ENCODE assay signal across 9 mouse cellular contexts in the genomic region with DNA sequence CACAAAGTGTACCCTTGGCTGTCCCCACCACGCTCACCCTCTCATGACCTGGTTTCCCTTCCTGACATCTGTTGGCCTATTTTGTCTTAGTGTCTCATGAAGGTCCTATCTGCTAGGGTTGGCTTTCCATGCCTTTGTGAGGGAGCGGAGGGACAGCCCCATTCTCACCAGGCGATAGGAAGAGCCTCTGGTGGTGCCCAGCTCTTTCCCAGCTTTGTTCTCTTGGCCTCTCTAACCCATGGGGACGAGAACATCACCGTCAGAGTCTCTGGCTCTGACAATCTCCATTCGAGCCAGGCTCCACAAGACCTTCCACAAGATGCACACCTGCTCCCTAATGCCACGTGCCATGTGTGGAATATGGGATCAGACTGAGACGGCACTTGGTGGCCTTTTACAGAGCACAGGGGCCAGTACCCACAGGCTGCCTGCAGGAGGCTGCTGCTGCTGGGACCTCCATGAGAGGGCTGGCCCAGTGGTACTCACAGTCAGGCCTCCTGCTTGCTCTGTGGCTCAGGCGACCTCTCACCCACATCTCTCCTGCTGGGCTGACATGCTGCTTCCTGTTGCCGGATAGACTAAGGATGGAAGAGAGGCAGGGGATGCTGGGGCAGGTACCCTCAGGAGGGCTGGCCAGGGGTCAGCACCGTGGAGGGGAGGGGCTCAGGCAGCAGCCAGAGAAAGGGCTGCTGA. TPM values are rescaled to one million over a fixed set of nuclear protein-coding genes. Genes with fewer than 3 reads are reported as not detected.
DNase-seq lines count a peak whose midpoint lies in the region; ATAC-seq and TF ChIP-seq lines count a peak whose summit lies in the region.
"Had no signal": no experiment of that assay in that cellular context is flagged by ENCODE, and none has a peak within 500 bp of the region (broad histone marks: within the 10 kb centered on the region; RNA-seq: fewer than 3 reads in every experiment).

No protein-coding gene starts in this region.

- peak overlapping the region; percentile 83 for H3K27ac ChIP-seq in heart, embryonic 10.5 days
- peak overlapping the region; percentile 22 for H3K27ac ChIP-seq in bone marrow macrophage, adult 2 months (ENCODE audit: insufficient read depth, low read depth, low read length)
- H3K27ac ChIP-seq in heart, postnatal 0 days (ENCODE audit: low read depth), result peak overlapping the region; percentile 74
- peak overlapping the region; percentile 20; the same call in 1 of the 2 replicates for H3K27ac ChIP-seq in liver, embryonic 12.5 days
- H3K27ac ChIP-seq in thymus, adult 2 months (ENCODE audit: control insufficient read depth, insufficient read depth, low read length), result peak overlapping the region; percentile 96

- H3K4me3 ChIP-seq in heart, embryonic 10.5 days, result no peak overlapping the region
- no peak overlapping the region for H3K4me3 ChIP-seq in bone marrow macrophage, adult 2 months (ENCODE audit: insufficient read depth, low read length)
- H3K4me3 ChIP-seq in heart, postnatal 0 days (ENCODE audit: low read depth, low read length), result no peak overlapping the region
- H3K4me3 ChIP-seq in liver, embryonic 12.5 days, result no peak overlapping the region
- H3K4me3 ChIP-seq in thymus, adult 2 months (ENCODE audit: control insufficient read depth, insufficient read depth, low read length), result peak overlapping the region; percentile 32

- no peak for TF ChIP-seq EP300 in heart, postnatal 0 days (IDR thresholded peaks at IDR 0.05; ENCODE audit: low read depth)

- H3K27me3 ChIP-seq in heart, embryonic 10.5 days (ENCODE audit: insufficient read depth, poor library complexity, severe bottlenecking), result peaks cover 9% of the 10 kb centered on the region; the same call in 1 of the 2 replicates
- no peaks in the 10 kb centered on the region for H3K27me3 ChIP-seq in heart, postnatal 0 days (ENCODE audit: control insufficient read depth, insufficient read depth, low read length)
- H3K27me3 ChIP-seq in liver, embryonic 12.5 days (replicated peaks), result peaks cover 10% of the 10 kb centered on the region; the same call in 1 of the 2 replicates
- no peaks in the 10 kb centered on the region for H3K27me3 ChIP-seq in thymus, adult 2 months (ENCODE audit: control insufficient read depth, insufficient read depth, low read length)

- no peak for TF ChIP-seq POLR2A in bone marrow macrophage, adult 2 months (IDR thresholded peaks at IDR 0.05; ENCODE audit: borderline replicate concordance, low read depth, low read length)
- peak; percentile 13; the same call in 1 of the 2 replicates for TF ChIP-seq POLR2A in thymus, adult 2 months (IDR thresholded peaks at IDR 0.05; ENCODE audit: control insufficient read depth, extremely low read depth, insufficient read depth, low read length, poor library complexity)

- no peak for TF ChIP-seq CTCF in bone marrow macrophage, adult 2 months (IDR thresholded peaks at IDR 0.05; ENCODE audit: low read depth, low read length)
- TF ChIP-seq CTCF in heart, postnatal 0 days (IDR thresholded peaks at IDR 0.05; ENCODE audit: low read depth), result peak; percentile 19
- 0 out of 2 replicates have a peak, but pooled peaks have one; percentile 44 for TF ChIP-seq CTCF in thymus, adult 2 months (IDR thresholded peaks at IDR 0.05; ENCODE audit: borderline replicate concordance, control insufficient read depth, extremely low read depth, insufficient read depth, low read length, poor library complexity)

- peak; percentile 70 for ATAC-seq in heart, postnatal 0 days (ENCODE audit: insufficient read depth, low read depth)
- 0 out of 2 replicates have a peak, but pooled peaks have one; percentile 10 for ATAC-seq in liver, embryonic 12.5 days

- 45% methylated on average over 11 of the region's 11 CpGs for WGBS in heart, embryonic 10.5 days
- WGBS in heart, postnatal 0 days, result 55% methylated on average over 11 of the region's 11 CpGs
- 58% methylated on average over 11 of the region's 11 CpGs for WGBS in liver, embryonic 12.5 days (ENCODE audit: insufficient replicate concordance)
- 34% methylated on average over 11 of the region's 11 CpGs for WGBS in thymus, adult 2 months

- DNase-seq in heart, embryonic 10.5 days (ENCODE audit: low spot score), result no peak
- DNase-seq in heart, postnatal 36 days, result no peak
- DNase-seq in heart, postnatal 0 days (ENCODE audit: low spot score), result no peak
- peak; percentile 65 for DNase-seq in thymus, adult 2 months
- DNase-seq in right cerebral cortex, adult 2 months (ENCODE audit: low spot score in 2 of 2), result no peak
- DNase-seq in urinary bladder, postnatal 36 days (ENCODE audit: low spot score in 2 of 2), result no peak

- peak overlapping the region; percentile 22; the same call in 1 of the 2 replicates for H3K4me2 ChIP-seq in heart, postnatal 0 days (ENCODE audit: low read depth, low read length)
- no peak overlapping the region for H3K4me2 ChIP-seq in liver, embryonic 12.5 days

- no peaks in the 10 kb centered on the region for H3K9me3 ChIP-seq in heart, embryonic 10.5 days
- H3K9me3 ChIP-seq in heart, postnatal 0 days (replicated peaks; ENCODE audit: control insufficient read depth, low read length), result no peaks in the 10 kb centered on the region
- H3K9me3 ChIP-seq in liver, embryonic 12.5 days (replicated peaks), result no peaks in the 10 kb centered on the region
- H3K9me3 ChIP-seq: G1E had no signal

- intact Hi-C loops in heart, postnatal 36 days (cut with DNase I), result no loop called here

- peaks cover 59% of the 10 kb centered on the region for H3K4me1 ChIP-seq in heart, embryonic 10.5 days
- H3K4me1 ChIP-seq in bone marrow macrophage, adult 2 months (ENCODE audit: control insufficient read depth, insufficient read depth, low read length), result peaks cover 70% of the 10 kb centered on the region
- peaks cover 25% of the 10 kb centered on the region for H3K4me1 ChIP-seq in heart, postnatal 0 days (ENCODE audit: control insufficient read depth, insufficient read depth)
- peaks cover 70% of the 10 kb centered on the region for H3K4me1 ChIP-seq in liver, embryonic 12.5 days
- peaks cover 75% of the 10 kb centered on the region for H3K4me1 ChIP-seq in thymus, adult 2 months (replicated peaks; ENCODE audit: control insufficient read depth, insufficient read depth, low read length)

- no peaks in the 10 kb centered on the region for H3K36me3 ChIP-seq in heart, embryonic 10.5 days
- H3K36me3 ChIP-seq in heart, postnatal 0 days (replicated peaks; ENCODE audit: control insufficient read depth, insufficient read depth, low read length), result no peaks in the 10 kb centered on the region
- no peaks in the 10 kb centered on the region for H3K36me3 ChIP-seq in liver, embryonic 12.5 days
- no peaks in the 10 kb centered on the region for H3K36me3 ChIP-seq in thymus, adult 2 months (ENCODE audit: control insufficient read depth, insufficient read depth, low read length)

- no peak overlapping the region for H3K9ac ChIP-seq in heart, postnatal 0 days (replicated peaks; ENCODE audit: low read depth, low read length)
- H3K9ac ChIP-seq in liver, embryonic 12.5 days, result 0 out of 2 replicates have a peak overlapping the region, but pooled peaks have one; percentile 12

RNA-seq across cellular contexts. Expression of gene Slc43a2, which starts 6.1 kb away (rescaled TPM):
- 5.5 and 6.4 TPM in 2 replicates for polyA plus RNA-seq in heart, embryonic 10.5 days (2016; fragmentation: Nextera tagmentation; extraction: Ambion mirVana)
- total RNA-seq in heart, postnatal 36 days (2021), result 10 to 100 TPM; 17.7 to 22.2 TPM
- polyA plus RNA-seq in bone marrow macrophage, adult 2 months (2012; ENCODE audit: insufficient read depth, insufficient read length, missing spikeins), result 202 and 231 TPM in 2 replicates
- 3.6 and 6.0 TPM in 2 replicates for total RNA-seq in heart, postnatal 0 days (2014; rRNA removed; ENCODE audit: low replicate concordance)
- polyA plus RNA-seq in heart, postnatal 0 days (2015; fragmentation: Nextera tagmentation; extraction: Ambion mirVana), result 4.5 and 4.8 TPM in 2 replicates
- polyA plus RNA-seq in liver, embryonic 12.5 days (2016; fragmentation: Nextera tagmentation; extraction: Ambion mirVana), result 5.9 and 6.3 TPM in 2 replicates
- 207 and 214 TPM in 2 replicates for polyA plus RNA-seq in thymus, adult 2 months (2012; rRNA removed)

RNA-seq across cellular contexts. Expression of gene Scarf1, which starts 24.3 kb away (rescaled TPM):
- polyA plus RNA-seq in heart, embryonic 10.5 days (2016; fragmentation: Nextera tagmentation; extraction: Ambion mirVana), result 13.6 and 15.8 TPM in 2 replicates
- total RNA-seq in heart, postnatal 36 days (2021), result 10 to 100 TPM in 1 of 2 experiments, 1 to 10 TPM in 1; 9.1 to 10.3 TPM
- 32.8 and 33.5 TPM in 2 replicates for polyA plus RNA-seq in bone marrow macrophage, adult 2 months (2012; ENCODE audit: insufficient read depth, insufficient read length, missing spikeins)
- 20.2 and 21.6 TPM in 2 replicates for total RNA-seq in heart, postnatal 0 days (2014; rRNA removed; ENCODE audit: low replicate concordance)
- 9.6 and 10.0 TPM in 2 replicates for polyA plus RNA-seq in heart, postnatal 0 days (2015; fragmentation: Nextera tagmentation; extraction: Ambion mirVana)
- polyA plus RNA-seq in liver, embryonic 12.5 days (2016; fragmentation: Nextera tagmentation; extraction: Ambion mirVana), result 5.2 TPM in 2 replicates
- 4.7 and 4.8 TPM in 2 replicates for polyA plus RNA-seq in thymus, adult 2 months (2012; rRNA removed)

RNA-seq across cellular contexts. Expression of gene Rilp, which starts 27.7 kb away (rescaled TPM):
- polyA plus RNA-seq in heart, embryonic 10.5 days (2016; fragmentation: Nextera tagmentation; extraction: Ambion mirVana), result 0.76 and 0.78 TPM in 2 replicates
- total RNA-seq in heart, postnatal 36 days (2021), result 10 to 100 TPM; 51.4 to 52.3 TPM
- polyA plus RNA-seq in bone marrow macrophage, adult 2 months (2012; ENCODE audit: insufficient read depth, insufficient read length, missing spikeins), result 12.8 and 15.9 TPM in 2 replicates
- total RNA-seq in heart, postnatal 0 days (2014; rRNA removed; ENCODE audit: low replicate concordance), result 41.5 and 50.8 TPM in 2 replicates
- 27.1 and 30.2 TPM in 2 replicates for polyA plus RNA-seq in heart, postnatal 0 days (2015; fragmentation: Nextera tagmentation; extraction: Ambion mirVana)
- 0.89 and 1.2 TPM in 2 replicates for polyA plus RNA-seq in liver, embryonic 12.5 days (2016; fragmentation: Nextera tagmentation; extraction: Ambion mirVana)
- polyA plus RNA-seq in thymus, adult 2 months (2012; rRNA removed), result 3.0 and 3.2 TPM in 2 replicates

RNA-seq across cellular contexts. Expression of gene Pitpna, which starts 50.3 kb away (rescaled TPM):
- polyA plus RNA-seq in heart, embryonic 10.5 days (2016; fragmentation: Nextera tagmentation; extraction: Ambion mirVana), result 56.1 and 80.1 TPM in 2 replicates
- total RNA-seq in heart, postnatal 36 days (2021), result 100 to 1,000 TPM; 103 to 112 TPM
- polyA plus RNA-seq in bone marrow macrophage, adult 2 months (2012; ENCODE audit: insufficient read depth, insufficient read length, missing spikeins), result 512 TPM in 2 replicates
- 58.4 and 59.6 TPM in 2 replicates for total RNA-seq in heart, postnatal 0 days (2014; rRNA removed; ENCODE audit: low replicate concordance)
- polyA plus RNA-seq in heart, postnatal 0 days (2015; fragmentation: Nextera tagmentation; extraction: Ambion mirVana), result 74.0 and 76.8 TPM in 2 replicates
- 65.7 and 69.3 TPM in 2 replicates for polyA plus RNA-seq in liver, embryonic 12.5 days (2016; fragmentation: Nextera tagmentation; extraction: Ambion mirVana)
- 99.7 and 108 TPM in 2 replicates for polyA plus RNA-seq in thymus, adult 2 months (2012; rRNA removed)

RNA-seq across cellular contexts. Expression of gene Prpf8, which starts 51.0 kb away (rescaled TPM):
- polyA plus RNA-seq in heart, embryonic 10.5 days (2016; fragmentation: Nextera tagmentation; extraction: Ambion mirVana), result 49.2 and 53.7 TPM in 2 replicates
- 10 to 100 TPM; 82.9 to 92.8 TPM for total RNA-seq in heart, postnatal 36 days (2021)
- polyA plus RNA-seq in bone marrow macrophage, adult 2 months (2012; ENCODE audit: insufficient read depth, insufficient read length, missing spikeins), result 51.0 and 65.7 TPM in 2 replicates
- 73.8 and 79.8 TPM in 2 replicates for total RNA-seq in heart, postnatal 0 days (2014; rRNA removed; ENCODE audit: low replicate concordance)
- polyA plus RNA-seq in heart, postnatal 0 days (2015; fragmentation: Nextera tagmentation; extraction: Ambion mirVana), result 15.2 and 17.0 TPM in 2 replicates
- 46.6 and 47.9 TPM in 2 replicates for polyA plus RNA-seq in liver, embryonic 12.5 days (2016; fragmentation: Nextera tagmentation; extraction: Ambion mirVana)
- 142 and 161 TPM in 2 replicates for polyA plus RNA-seq in thymus, adult 2 months (2012; rRNA removed)

Comparison
In these comparisons a context has a peak if more than half of its experiments do, and no peak if none do; other contexts are left out.
1. H3K27ac ChIP-seq: peak in every context shown above with its lines; median percentile 96 in thymus, adult 2 months; 83 in heart, embryonic 10.5 days; 74 in heart, postnatal 0 days; 22 in bone marrow macrophage, adult 2 months; 20 in liver, embryonic 12.5 days.
2. RNA of gene Slc43a2, which starts 6.1 kb away (polyA plus RNA-seq): 202 to 231 TPM in bone marrow macrophage, adult 2 months and 207 to 214 TPM in thymus, adult 2 months; 5.9 to 6.3 TPM in liver, embryonic 12.5 days, 5.5 to 6.4 TPM in heart, embryonic 10.5 days and 4.5 to 4.8 TPM in heart, postnatal 0 days; every median in the first group is over 10 times any median in the second.